Mouse (Mus musculus): Measurements from ENCODE around the gene Mon2.

- TF ChIP-seq CTCF (IDR thresholded peaks at IDR 0.05; ENCODE audit: insufficient read depth, low read length) (no peak), POLR2A (IDR thresholded peaks at IDR 0.05; ENCODE audit: borderline replicate concordance, extremely low read depth, low read depth, low read length) (no peak)
Observed at GRCm38 (mm10) chr10:123086847-123087246, 10.5 kb upstream of the Mon2 start.
